Mouse (Mus musculus) small intestine, adult 10 weeks (tissue): ENCODE results near the gene Tbc1d10c. TPM values are rescaled to one million over a fixed set of nuclear protein-coding genes. Genes with fewer than 3 reads are reported as not detected.

Source experiments
- polyA plus RNA-seq: library from polyadenylated mRNA; stranded (reverse); fragments of 350-450 nt; fragmentation: Illumina TruSeq; extraction: RNeasy Lipid Tissue Mini Kit (QIAGEN cat#74804); gene quantifications from one replicate; pipeline ENCODE4 v1.2.3, GENCODE M21; 2014; ENCODE audit warnings: low replicate concordance

Tbc1d10c gene
- polyA plus RNA-seq: 0.56 TPM

DNA sequence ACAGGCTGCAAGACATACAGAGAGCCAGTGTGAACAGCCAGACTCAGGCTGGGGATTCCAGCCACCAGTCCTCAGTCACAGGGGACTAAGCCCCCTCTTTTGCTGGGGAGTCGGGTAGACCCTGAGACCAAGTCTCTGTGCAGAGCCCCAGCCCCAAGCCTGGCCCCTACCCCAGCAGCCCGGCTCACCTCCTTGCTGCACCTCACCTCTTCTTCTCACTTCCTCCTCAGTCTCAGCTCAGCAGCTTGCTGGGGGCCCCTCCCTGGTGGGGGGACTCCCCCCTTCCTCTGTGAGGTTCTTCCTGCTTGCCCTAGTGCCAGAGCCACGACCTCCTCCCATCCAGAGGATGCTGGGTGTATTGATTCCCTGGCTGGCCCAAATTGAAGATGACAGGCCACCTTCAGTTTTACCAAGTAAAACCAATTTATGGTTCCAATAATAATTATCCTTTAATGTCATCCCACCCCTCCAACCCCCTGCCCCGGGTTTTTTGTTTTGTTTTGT, at the start of gene Tbc1d10c:
Gene Tbc1d10c, minus strand, starts transcription at position 454 of the 504 bp plus-strand sequence.

DNA sequence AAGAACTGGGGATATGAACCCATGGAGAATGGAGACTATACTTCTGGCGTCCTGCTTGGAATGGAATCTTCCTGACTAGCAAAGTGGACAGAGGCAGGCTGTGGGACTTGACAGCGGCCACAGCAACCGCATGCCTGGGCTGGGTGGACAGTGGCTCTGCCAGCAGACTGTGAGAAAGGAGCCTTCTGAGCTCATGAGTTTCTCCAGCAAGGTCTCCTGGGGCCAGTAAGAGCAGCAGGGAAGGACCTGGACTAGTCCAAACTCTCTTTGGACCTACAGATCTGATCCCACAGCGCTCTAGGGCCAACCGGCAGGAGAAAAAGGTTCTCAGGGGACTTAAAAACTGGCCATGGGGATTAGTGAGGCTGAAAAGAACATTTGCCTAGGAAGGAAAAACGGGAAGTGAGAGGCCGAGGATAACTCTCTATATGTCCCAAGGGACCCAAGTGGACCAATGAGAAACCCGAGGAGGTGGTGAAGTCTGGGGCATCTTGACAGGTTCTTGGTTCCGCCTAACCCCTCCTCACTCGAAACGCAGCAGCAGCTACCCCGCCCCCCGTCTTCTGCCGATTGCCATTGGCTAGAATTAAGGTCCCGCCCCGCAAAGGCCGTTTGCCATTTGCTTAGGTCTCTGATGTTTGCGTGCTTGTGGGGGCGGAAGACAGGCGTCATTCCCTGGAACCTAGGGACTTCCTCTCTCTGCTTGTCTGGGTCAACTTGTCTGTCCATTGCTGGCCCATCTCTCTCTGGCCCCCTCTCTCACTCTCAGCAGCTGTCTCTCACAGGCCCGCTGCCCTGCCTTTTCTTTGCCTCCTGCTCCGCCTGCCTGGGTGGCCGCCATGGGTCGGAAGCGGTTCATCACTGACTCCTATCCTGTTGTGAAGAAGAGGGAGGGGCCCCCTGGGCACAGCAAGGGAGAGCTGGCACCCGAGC, 40.4 kb upstream of the Tbc1d10c start, which contains the start of gene Pold4:
Gene Pold4, plus strand, starts transcription at position 647 of the 933 bp plus-strand sequence.

DNA sequence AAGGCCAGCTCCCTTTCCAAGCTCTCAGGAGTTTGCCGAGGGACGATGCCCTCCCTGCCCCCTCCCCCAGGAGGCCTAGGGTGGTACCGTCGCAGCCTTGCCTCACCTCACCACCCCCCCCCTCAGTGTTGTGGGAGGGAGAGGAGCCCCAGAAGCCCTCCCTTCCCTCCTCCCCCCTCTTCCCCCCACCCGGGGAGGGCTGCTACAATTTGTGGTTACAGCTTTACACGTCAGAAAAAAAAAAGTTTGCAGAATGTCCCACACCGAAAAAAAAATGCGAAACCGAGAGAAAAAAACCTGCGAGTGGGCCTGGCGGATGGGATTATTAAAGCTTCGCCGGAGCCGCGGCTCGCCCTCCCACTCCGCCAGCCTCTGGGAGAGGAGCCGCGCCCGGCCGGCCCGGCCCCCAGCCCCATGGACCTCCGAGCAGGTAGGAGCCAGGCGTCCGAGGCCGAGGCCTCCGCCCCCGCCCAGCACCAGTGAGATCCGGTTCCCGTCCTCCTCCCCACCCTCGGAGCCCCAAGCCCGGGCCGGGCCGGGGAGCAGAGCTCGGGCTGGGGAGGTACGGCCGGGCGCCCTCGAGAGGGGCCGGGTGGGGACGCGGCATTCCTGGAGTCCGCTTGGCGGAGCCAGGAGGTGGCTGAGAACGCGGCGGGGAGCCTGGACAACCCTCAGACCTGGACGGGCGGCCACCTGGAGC, 23.1 kb upstream of the Tbc1d10c start, which contains the start of the genes Clcf1 and AC109138.7:
Gene Clcf1, plus strand, starts transcription at position 168 of the 700 bp plus-strand sequence.
Gene AC109138.7, plus strand, starts transcription at position 287 of the 700 bp plus-strand sequence.

DNA sequence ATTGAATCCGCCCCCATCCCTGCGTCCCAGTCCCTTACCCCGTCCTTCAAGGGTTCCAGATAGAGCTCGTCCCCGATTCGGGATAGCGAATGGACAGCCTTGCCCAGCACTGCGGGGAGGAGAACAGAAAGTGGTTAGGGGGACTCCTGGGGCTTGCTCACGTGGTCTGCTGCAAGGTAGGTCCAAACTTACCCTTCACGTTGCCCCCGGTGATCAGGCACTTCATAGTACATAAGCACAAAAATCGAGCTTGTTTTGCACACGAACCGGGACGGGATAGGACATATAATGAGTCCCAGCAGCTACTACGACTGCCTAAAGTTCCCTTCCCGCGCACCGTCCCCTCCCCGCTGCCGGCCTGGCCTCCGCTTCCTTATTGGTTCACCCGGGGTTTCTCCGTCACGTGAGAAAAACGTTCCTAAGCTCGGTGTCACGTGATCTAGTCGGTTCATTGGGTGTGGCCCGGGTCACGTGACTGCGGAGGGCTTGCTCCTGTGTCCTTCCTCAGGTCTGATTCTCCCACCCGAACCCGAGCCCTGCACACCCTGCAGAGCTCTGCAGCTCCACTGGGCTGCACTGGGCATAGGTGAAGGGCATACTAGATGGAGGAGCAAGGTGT, 10.3 kb upstream of the Tbc1d10c start, which contains the start of gene Rad9a:
Gene Rad9a, minus strand, starts transcription at position 372 of the 619 bp plus-strand sequence.

DNA sequence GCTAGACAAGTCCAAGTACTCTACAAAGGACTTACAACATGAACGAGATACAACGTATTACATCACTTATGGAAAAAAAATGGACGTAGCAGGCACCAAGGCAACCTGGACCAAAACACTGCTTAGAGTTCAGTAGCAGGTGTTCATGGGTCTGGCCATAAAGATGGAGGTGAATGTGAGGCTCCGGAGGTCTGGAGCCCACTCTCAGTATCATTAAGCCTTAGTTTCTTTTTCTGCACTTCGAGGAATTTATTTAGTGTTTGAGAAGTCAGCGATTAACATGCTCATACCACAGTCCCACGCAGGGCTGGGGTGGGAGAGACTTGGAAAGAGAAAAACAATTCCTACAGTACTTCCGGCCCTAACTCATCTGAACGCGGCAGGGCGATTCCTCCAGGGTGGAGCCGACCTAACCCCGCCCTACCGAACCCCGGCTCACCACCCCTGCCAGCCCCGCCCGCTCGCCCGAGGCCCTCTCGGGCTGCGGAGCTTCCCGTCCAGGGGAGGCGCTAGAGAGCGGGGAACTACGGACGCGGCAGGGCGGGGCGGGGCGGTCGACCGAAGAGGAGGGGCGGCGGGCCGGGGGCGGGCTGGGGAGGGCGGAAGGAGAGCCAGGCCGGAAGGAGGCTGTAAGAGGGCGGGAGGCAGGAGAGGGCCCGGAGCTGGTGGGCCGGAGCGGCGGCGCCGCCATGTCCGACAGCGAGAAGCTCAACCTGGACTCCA, 605 bp upstream of the Tbc1d10c start, which contains the start of gene Ppp1ca:
Gene Ppp1ca, plus strand, starts transcription at position 538 of the 723 bp plus-strand sequence.

DNA sequence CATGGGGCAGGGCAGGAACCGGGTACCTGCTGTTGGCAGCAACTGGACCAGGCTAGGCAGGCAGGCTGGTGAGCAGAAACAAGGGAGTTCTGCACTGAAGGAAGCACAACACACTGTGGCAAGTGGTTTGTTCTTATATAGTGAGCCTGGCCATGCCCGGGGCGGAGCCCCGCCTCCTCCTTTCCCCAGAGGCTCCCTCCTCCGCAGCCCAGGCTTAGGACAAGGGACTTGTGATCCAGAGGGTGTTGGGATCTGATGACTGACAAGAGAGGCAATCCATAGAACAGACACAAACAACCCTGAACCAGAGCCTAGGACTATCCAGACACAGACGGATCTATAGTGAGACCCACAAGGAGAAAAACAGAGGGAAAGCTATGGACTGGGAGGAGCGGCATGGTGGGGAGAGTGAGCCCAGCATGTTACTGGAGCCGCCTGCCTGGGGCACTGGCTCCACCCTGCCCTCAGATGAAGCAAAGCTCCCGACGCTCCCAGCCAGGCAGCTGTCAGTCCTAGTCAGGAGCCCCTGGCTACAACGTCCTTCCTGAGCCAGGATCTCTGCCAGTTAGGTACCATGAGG, 15.6 kb downstream of the Tbc1d10c start, which contains the start of gene Carns1:
Gene Carns1, minus strand, starts transcription at position 112 of the 580 bp plus-strand sequence.

DNA sequence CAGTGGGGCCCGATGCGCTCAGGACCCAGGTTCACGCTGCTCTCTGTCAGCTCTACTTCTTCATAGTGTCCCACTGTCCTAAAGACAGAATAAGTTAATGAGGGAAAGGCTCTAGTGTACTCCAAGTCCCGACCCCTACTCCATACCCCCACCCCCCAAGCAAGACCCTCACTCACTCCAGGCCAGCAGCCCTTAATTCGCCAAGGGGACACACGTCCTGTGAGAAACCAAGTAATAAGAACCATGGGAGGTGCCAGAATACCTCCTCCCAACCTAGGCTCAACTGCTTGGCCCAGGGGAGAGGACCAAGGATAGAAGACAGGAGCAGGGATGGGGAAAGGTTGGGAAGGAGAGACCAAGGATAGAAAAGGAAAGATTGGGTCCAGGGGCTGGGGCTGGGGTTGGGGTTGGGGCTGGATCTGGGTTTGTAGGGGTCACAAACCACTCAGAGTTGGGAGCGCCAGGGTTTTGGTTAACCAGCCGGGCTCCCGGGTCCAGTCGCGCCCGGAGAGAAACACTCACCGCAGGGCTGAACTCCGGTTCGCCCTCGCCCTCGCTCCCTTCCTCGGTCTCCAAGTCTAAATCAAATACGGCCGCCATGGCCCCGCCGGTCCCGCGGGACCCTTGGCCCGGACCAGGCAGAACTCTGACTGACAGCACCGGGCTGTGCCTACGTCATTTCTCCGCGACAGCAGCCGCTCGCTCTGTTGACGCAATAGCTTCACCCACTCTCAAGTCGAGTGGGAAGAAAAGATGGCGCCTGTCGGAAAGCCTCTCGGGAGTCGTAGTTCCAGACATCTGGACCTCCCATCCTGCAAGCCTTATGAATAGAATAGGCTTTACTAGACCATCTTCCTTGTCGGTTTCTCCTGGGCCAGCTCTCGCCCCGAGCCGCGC, 28.2 kb downstream of the Tbc1d10c start, which contains the start of gene Rps6kb2:
Gene Rps6kb2, minus strand, starts transcription at position 709 of the 897 bp plus-strand sequence.

DNA sequence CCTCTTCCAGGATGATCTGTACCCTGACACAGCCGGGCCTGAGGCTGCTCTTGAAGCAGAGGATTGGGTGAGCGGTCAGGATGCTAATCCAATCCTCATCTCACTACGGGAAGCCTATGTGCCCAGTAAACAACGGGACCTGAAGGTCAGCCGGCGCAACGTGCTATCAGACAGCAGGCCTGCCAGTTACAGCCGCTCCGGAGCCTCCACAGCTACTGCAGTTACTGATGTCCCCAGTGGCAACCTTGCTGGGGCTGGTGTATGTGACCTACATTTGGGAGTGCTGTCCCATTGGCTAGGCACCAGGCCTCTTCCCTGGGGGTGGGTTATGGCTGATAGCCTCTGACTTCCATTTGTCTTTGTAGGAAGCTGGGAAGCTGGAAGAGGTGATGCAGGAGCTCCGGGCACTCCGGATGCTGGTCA, 37.8 kb downstream of the Tbc1d10c start, which contains the start of gene Ptprcap:
Gene Ptprcap, plus strand, starts transcription at position 373 of the 423 bp plus-strand sequence.

DNA sequence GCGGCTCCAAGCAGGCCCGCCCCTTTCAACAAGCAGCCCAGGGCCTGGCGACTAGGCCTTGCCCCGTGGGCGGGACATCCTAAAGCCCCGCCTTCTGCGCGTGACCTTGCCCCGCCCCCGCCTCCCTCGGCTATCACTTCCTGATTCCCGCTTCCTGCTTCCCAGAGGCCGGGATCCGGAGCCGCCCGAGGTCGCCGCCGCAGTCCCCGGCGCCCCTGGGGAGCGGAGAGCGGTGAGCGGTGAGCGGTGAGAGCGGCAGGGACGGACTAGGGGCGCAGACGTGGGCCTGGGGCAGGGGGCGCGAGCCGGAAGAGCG, 42.6 kb downstream of the Tbc1d10c start, which contains the start of gene Coro1b:
Gene Coro1b, plus strand, starts transcription at position 129 of the 316 bp plus-strand sequence.

DNA sequence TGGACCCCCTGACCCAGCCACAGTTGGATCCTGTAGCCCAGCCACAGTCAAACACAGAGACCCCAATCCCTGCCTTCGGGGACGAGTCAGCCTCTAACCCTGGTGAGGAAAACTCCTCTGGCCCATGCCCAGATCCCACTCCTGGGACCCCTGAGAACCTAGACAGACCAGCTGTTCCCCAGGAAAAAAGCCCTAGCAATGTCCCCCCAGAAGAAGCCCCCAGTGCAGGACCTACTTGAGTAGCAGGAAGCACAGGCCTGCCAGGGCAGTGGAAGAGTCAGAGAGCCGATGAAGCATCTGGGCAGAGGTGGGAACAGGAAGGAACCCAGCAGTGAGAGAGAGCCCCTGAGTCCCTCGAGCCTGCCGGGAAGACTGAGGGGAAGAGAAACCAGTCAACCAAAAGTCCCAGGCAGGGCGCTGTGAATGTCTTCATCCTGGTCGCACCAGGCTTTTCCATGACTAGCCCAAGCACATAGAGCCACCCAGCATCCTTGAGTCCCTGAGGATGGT, 47.3 kb downstream of the Tbc1d10c start, which contains the start of gene Cabp4:
Gene Cabp4, minus strand, starts transcription at position 275 of the 510 bp plus-strand sequence.

DNA sequence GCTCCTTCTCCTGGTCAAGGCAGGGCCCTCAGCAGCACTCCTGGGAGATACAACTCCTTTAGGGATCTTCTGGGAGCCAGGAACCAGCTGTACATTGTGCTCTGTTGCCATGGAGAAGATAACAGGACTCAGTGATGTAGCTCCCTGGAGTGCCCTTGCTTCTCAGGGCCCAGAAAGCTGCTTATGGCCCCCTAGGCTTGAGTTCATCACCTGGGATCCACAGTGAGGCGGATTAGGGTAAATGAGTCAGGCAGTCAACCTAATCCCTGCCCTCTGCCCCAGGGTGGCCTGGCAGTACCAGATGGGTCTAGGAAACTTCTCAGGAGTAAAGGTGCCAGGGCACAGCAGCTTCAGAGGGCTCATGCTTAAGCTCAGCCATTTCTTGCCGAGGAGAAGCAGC, 51.6 kb downstream of the Tbc1d10c start, which contains the start of gene Gpr152:
Gene Gpr152, plus strand, starts transcription at position 342 of the 400 bp plus-strand sequence.

Other genes starting within 250 kb of the Tbc1d10c start
- not detected for gene Aldh3b3, start 232.6 kb downstream of the Tbc1d10c start, polyA plus RNA-seq
- not detected for gene Aldh3b2, start 219.0 kb downstream of the Tbc1d10c start, polyA plus RNA-seq
- gene Acy3, start 204.7 kb downstream of the Tbc1d10c start, polyA plus RNA-seq: 5.0 TPM
- not detected for gene Tbx10, start 198.5 kb downstream of the Tbc1d10c start, polyA plus RNA-seq
- not detected for gene Nudt8, start 190.7 kb downstream of the Tbc1d10c start, polyA plus RNA-seq
- gene Gm49405, start 190.7 kb downstream of the Tbc1d10c start, polyA plus RNA-seq: 0.19 TPM
- not detected for gene Doc2g, start 188.0 kb downstream of the Tbc1d10c start, polyA plus RNA-seq
- gene Ndufv1, start 178.5 kb downstream of the Tbc1d10c start, polyA plus RNA-seq: 2.5 TPM
- gene Gstp1, start 153.3 kb downstream of the Tbc1d10c start, polyA plus RNA-seq: 15.3 TPM
- gene Gstp2, start 145.3 kb downstream of the Tbc1d10c start, polyA plus RNA-seq: 8.5 TPM
- not detected for gene Gstp3, start 131.7 kb downstream of the Tbc1d10c start, polyA plus RNA-seq
- not detected for gene Cabp2, start 109.7 kb downstream of the Tbc1d10c start, polyA plus RNA-seq
- 2.9 TPM for gene Cdk2ap2, start 94.1 kb downstream of the Tbc1d10c start, polyA plus RNA-seq
- gene Pitpnm1, start 91.3 kb downstream of the Tbc1d10c start, polyA plus RNA-seq: 0.93 TPM
- not detected for gene Aip, start 65.4 kb downstream of the Tbc1d10c start, polyA plus RNA-seq
- gene Gpr152, start 51.5 kb downstream of the Tbc1d10c start, polyA plus RNA-seq: not detected
- 0.71 TPM for gene Cabp4, start 47.3 kb downstream of the Tbc1d10c start, polyA plus RNA-seq
- 9.9 TPM for gene Coro1b, start 42.7 kb downstream of the Tbc1d10c start, polyA plus RNA-seq
- gene Ptprcap, start 37.7 kb downstream of the Tbc1d10c start, polyA plus RNA-seq: 1.9 TPM
- gene Rps6kb2, start 27.9 kb downstream of the Tbc1d10c start, polyA plus RNA-seq: 1.9 TPM
- 0.67 TPM for gene Carns1, start 15.8 kb downstream of the Tbc1d10c start, polyA plus RNA-seq
- 39.0 TPM for gene Ppp1ca, start 781 bp upstream of the Tbc1d10c start, polyA plus RNA-seq
- 1.7 TPM for gene Rad9a, start 10.4 kb upstream of the Tbc1d10c start, polyA plus RNA-seq
- gene Clcf1, start 23.0 kb upstream of the Tbc1d10c start, polyA plus RNA-seq: 0.33 TPM
- not detected for gene AC109138.7, start 23.1 kb upstream of the Tbc1d10c start, polyA plus RNA-seq
- gene Pold4, start 40.6 kb upstream of the Tbc1d10c start, polyA plus RNA-seq: not detected
- gene Ssh3, start 77.9 kb upstream of the Tbc1d10c start, polyA plus RNA-seq: 4.9 TPM
- not detected for gene Ankrd13d, start 91.9 kb upstream of the Tbc1d10c start, polyA plus RNA-seq
- gene Grk2, start 114.9 kb upstream of the Tbc1d10c start, polyA plus RNA-seq: 13.4 TPM
- 54.0 TPM for gene Kdm2a, start 207.0 kb upstream of the Tbc1d10c start, polyA plus RNA-seq
- gene Rhod, start 248.1 kb upstream of the Tbc1d10c start, polyA plus RNA-seq: 3.1 TPM